Mouse (Mus musculus) T-helper 17 cell (primary cell): ENCODE measurements around the gene Khsrp.

Experiments used
- in situ Hi-C, 2 experiments: fragments of 300-600 bp; cut with MboI, MseI; formaldehyde crosslinking; loops; 1 replicate in 1 of 2; 2 replicates in 1 of 2; pipeline ENCODE4 v1.15.1; 2025; ENCODE audit warnings: high pct_unique_total_duplicates in 2 of 2

The Khsrp gene

DNA sequence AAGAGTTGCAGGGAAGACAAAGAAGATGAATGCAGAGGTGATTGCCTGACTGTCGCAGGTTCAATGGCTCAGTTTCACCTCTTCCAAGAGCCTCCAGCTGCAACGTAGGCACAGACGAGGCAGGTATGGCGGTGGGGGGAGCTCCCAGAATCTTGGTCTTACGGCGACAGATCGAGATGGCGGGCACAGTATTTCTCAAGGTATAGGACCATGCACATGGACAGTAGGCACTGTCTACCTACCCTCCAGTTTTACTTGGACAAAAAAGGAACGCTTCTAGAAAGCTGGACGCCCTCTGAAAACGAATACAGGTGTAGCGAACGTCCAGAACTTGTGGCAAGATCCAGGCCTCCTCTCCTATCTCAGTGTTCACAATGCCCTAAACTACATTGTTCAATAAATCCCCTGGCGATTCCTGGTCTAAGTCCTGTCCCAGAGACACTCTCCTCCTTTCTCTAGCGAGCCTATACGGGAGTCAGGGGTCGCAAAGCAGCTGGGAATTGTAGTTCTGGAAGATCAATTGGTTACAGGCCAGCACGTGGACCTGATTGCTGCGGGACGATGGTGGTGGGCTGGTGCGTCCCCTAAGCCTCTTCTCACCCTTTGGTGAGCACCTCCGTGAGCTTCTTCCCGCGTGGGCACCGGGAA is 41.7 kb downstream of the Khsrp start:
- in situ Hi-C loops, result no loop called here

- in situ Hi-C loops, result no loop called here
These were observed 42.3 kb downstream of the Khsrp start for GRCm38 (mm10) chr17:56988921-56989430.

- in situ Hi-C loops, result no loop called here
These were observed 42.9 kb downstream of the Khsrp start for GRCm38 (mm10) chr17:56988441-56988840.

- in situ Hi-C loops, result no loop called here
These were observed 45.1 kb downstream of the Khsrp start for GRCm38 (mm10) chr17:56986105-56986805.

GRCm38 (mm10) chr17:56985656-56986055 is 45.7 kb downstream of the Khsrp start:
- in situ Hi-C loops, result no loop called here

DNA sequence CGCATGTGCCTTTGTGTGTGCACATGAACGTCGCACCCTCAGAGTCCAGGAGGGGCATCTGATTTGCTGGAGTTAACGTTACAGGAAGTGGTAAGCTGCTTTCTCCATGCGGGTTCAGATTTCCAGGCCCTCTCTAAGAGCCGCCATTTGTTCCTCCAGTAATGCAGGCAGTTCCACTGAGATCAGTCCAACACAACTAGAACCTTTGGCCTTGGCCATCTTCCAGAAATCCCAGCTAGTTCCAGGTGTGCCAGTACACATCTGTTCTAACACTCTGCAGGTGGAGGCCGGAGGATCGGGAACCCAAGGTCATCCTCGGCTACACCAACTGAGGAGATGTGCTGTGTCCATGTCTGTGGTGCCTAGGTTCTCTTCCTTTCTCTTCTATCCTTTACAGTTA is 46.4 kb downstream of the Khsrp start:
- in situ Hi-C loops, result no loop called here

DNA sequence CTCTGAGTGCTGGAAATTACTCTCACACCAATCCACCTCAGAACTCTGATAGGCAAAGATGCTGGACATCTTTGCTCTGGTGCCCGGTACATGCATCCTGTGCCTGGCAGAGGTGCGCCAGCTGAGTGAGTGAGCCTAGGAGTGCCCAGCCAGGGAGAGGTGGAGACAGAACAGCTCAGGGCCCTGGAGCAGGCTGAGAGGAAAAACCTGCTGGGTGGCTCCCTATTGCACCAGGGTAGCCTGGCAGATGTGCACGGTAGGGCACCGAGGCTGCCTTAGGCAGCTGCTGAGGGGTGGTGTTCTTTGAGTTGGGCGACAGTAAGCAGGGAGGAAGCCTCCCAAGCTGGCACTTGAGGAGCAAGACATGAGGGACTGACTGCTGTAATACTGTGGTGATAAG is 49.3 kb downstream of the Khsrp start, which contains the start of gene Acer1:
Acer1 (minus strand) TSS at position 114 of the 400 bp plus-strand sequence.
- in situ Hi-C loops, result no loop called here

DNA sequence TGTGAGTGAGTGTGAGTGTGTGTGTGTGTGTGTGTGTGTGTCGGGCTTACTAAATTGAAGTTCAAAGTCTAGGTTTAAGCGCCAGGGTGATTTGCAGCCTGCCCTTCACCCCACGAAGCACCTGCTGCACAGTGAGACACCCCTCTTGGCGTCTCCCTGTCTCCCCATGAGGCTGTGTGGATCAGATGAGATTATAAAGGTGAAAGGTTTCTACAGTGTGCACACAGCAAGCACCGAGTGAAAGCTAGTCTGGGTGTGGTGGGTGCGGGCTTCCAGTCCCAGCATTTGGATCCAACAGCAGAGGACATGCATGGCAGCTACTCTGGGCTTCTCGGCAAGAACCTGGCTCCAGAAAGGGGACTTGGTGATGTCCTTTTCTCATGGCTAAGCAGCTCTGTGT is 50.3 kb downstream of the Khsrp start:
- in situ Hi-C loops, result no loop called here

DNA sequence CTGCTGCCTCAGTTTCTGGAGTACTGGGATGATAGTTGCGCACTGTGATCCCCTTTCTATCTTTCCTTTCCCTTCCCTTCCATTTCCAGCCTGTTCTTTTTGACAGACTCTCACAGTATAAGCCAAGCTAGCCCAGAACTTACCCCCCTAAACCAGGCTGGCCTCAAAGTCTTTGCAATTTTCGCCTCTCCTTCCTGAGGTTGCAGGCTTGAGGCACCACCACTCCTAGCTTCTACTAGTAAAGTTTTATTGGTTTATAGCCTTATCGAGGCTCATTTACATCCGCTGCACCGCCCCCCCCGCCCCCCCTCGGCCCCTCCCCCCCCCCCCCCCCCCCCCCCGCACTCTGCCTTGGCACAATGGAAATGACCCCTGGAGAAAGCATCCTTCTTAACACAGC is 51.8 kb downstream of the Khsrp start:
- in situ Hi-C loops, result no loop called here

- in situ Hi-C loops, result no loop called here
These were observed 54.6 kb downstream of the Khsrp start for GRCm38 (mm10) chr17:56976531-56977390.

DNA sequence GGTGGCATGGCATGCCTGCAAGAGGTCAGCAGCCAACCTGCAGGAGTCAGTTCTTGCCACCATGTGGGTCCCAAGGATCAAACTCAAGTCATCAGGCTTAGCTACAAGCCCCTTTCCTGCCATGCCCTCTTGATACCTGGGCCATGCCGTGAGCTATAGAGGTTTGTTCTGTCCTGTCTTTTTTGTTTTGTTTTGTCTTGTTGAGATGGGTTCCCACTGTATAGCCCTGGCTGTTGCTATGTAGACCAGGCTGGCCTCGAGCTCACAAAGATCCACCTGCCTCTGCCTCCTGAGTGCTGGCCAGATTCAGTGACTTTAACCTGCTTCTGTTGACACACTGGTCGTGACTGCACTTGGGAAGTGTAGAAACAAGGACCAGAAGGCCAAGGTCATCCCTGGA is 55.9 kb downstream of the Khsrp start:
- in situ Hi-C loops, result no loop called here

DNA sequence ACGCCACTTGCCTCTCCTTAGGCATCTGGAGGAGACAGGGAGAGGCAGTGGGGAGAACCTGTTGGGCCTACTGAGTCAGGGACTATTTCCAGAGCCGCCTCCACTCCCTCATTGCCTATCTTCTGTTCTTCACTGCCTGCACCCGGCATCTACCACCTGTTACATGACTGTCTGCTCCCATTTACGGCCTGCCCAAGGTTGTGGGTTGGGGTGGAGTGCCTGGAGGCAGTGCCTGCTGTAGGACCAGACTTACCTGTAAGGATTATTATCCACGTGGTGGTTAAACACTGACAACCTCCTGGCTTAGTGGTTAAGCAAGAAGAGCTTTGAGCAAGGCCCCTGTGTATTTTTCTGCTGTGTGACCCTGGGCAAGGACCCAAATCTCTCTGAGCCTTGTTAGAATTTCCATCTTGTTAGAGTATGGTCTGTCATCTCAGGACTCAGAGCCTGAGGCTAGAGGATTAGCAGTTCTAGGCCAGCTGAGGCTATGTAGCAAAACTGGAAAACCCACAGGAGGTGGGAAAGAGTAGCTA is 56.5 kb downstream of the Khsrp start:
- in situ Hi-C loops, result no loop called here

GRCm38 (mm10) chr17:56973956-56974707 is 57.2 kb downstream of the Khsrp start:
- in situ Hi-C loops, result no loop called here
